Mouse (Mus musculus): ENCODE results near the gene Ralb.
A peak's percentile ranks its signal among the peaks of the same experiment; 100 is the strongest.

Ralb gene

DNA sequence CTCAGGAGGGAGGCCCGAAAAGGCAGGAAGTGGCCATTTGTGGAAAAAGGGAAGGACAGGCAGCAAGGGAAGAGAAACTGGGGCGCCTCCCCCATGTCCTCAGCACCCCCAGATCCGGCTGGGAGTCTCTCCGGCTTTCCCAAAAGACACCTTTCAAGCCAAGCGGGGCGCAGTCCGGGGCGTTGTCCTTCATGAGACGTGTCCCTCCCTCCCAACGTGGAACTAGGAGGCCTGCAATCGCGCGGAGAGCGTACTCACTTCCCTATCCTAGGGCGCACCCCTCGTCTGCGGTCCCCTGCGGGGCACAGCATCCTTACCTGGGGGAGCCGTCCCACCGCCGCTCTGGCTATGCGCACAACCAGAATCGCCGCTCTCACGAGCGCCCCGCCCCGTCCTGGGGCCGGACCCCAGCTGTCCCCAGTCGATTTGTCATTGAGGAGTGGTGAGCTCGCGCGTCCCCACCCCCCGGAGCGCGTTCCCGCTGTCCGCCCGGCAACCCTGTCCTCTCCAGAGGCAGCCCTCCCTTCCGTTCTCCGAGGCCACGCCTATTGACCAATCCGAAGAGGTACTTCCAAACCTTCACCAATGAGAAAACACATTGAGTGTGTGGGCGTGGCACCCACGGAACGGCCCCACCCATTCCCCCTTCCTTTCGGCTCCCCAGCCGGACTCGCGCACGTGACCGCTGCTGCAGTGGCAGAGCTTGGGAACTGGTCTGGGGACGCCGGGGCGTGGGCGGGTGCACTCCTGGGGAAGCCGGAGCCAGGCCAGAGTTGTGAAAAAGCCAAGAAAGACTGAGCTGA lies at the start of gene Ralb:
Ralb (minus strand) TSS at position 535 of the 803 bp plus-strand sequence.
- peak; percentile 98 for DNase-seq

- no peak for DNase-seq
These were observed 47.1 kb upstream of the Ralb start for GRCm38 (mm10) chr1:119551651-119552050.

DNA sequence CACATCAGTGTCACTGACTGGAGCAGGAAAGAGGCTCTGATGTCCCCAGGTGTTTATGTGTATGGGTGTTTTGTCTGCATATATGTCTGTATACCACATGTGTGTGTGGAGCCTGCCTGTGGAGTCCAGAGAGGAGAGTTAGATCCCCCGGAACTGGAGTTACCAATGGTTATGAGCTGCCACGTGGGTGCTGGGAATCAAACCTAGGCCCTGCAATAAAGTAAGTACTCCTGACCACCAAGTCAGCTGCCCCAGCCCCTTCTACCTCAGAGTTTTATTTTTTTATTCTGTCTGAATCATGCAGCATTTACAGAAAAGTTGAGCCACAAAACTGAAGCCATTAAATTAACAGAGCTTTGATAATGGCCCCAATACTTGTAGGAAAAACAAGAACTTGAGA lies 45.5 kb upstream of the Ralb start:
- no peak for DNase-seq

DNA sequence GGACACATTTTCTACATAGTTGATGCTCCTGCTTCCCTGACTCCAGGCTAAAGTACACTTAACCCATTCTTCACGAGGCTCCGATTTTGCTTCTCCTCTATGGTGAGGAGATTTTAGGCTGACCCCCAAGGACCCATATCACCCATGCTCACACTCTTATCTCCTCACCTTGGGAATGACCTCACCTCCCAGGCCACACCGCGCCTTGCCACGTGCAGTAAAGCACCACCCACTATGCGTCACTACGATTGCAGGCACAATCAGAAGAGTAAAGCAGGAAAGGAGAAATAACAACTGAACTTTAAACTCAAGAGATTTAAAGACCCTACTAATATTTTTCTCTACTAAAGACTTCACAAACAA lies 44.7 kb upstream of the Ralb start:
- no peak for DNase-seq

DNA sequence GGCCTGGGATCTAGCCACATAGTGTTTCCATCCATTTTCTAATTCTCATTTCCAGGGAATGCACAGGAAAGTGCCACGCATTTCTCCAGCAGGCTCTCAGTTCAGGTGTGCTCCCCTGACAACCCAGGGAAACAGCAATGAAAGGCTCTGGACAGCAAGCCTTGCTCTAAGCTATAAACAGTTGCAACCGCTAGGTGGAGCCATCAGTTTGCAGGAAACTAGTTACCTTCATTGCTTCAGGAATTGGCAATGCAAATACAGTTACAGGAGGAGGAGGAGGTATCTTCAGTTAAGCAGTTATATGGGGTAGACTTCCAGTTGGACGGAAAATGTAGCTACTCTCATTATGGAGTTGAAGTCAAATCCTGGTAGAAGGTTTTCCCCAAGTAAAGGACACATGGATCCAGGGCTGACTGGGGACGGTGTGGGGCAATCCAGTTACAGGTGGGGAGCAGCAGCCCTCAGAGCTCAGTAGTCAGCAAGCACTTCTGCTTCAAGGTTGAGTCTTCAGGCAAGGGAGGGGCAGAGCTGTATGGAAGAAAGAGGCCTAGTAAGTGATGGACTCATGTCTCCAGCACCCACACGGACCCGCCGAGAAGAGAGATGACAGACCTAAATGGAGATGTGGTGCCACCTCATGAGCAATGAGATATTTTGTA lies 44.2 kb upstream of the Ralb start:
- peak; percentile 93 for DNase-seq

GRCm38 (mm10) chr1:119546490-119546889 lies 41.9 kb upstream of the Ralb start:
- no peak for DNase-seq

GRCm38 (mm10) chr1:119545671-119546070 lies 41.1 kb upstream of the Ralb start:
- DNase-seq, result no peak

- no peak for DNase-seq
These were observed 40.6 kb upstream of the Ralb start for GRCm38 (mm10) chr1:119545164-119545563.

GRCm38 (mm10) chr1:119544611-119545155 lies 40.1 kb upstream of the Ralb start:
- DNase-seq, result no peak

DNA sequence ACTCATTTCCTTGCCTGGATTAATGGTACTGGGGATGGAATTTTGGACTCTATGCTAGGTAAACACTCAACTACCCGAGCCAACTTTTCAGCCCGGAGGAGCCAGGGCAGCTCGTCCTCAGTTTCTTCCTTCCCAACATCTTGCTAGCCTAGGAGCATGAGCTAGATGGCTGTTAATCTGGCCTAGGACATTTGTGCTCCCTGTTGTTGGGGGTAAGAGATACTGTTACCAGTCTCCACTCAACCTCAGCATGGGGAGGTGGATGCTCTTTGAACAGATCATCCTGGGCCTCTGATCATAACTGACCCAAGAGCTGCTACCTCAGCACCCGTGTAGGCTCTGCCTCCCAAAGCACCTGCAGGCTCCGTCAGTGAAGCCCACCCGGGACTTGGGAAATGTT lies 38.7 kb upstream of the Ralb start:
- no peak for DNase-seq

DNA sequence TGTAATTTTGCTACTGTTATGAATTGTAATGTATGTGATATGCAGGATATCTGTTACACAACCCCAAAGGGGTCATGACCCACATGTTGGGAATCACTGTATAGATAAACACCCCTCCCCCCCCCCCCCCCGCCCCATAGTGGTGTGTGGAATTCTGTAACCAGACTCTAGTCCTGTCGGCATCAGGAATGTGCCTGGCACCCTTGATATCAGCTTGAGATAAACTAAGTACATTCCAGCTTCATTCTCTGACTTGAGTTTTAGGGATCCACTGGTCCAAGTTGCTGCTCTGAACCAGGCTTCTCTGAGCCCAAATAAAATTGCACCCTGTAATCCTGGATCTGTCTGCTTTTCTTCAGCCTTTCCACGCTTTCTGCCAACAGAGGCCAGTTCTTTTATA lies 37.0 kb upstream of the Ralb start:
- no peak for DNase-seq

GRCm38 (mm10) chr1:119540836-119541557 lies 36.4 kb upstream of the Ralb start:
- peak; percentile 70 for DNase-seq

DNA sequence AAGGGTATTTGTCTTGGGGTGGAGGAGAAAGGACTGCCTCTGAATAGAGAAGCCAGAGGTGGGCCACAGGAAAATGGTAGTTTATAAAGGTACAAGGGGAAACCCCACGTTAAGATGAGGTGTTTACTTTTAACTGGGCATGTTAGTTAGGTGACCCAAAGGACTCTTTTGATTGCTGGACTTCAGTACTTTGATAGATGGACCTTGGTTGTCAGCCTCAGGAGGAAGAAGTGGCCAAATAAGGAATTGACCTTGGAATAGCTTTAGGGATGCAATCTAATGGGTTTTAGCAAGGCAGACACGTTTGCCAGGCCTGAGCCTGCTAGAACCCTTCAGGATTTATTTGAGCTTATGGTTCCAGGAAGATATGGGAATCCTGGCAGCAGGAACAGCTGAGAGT lies 34.7 kb upstream of the Ralb start:
- no peak for DNase-seq

- no peak for DNase-seq
These were observed 33.1 kb upstream of the Ralb start for GRCm38 (mm10) chr1:119537651-119538050.

- DNase-seq, result no peak
These were observed 31.5 kb upstream of the Ralb start for GRCm38 (mm10) chr1:119536122-119536521.

DNA sequence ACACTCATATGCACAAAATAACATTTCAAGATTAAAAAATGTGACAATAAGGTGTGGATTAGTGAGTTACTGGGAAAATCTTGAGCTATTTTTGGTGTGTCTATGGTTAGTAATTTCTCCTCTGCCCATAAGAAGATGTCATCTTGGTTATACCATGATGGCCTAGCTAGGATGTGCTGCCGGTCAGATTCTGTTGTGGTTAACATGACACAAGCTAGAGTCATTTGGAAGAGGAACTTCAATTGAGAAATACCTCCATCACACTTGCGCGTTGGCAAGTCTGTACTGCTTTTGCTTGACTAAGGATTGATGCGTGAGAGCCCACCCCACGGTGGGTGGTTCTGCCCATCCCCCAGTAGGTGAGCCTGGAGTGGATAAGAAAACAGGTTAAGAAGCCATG lies 29.7 kb upstream of the Ralb start:
- no peak for DNase-seq

DNA sequence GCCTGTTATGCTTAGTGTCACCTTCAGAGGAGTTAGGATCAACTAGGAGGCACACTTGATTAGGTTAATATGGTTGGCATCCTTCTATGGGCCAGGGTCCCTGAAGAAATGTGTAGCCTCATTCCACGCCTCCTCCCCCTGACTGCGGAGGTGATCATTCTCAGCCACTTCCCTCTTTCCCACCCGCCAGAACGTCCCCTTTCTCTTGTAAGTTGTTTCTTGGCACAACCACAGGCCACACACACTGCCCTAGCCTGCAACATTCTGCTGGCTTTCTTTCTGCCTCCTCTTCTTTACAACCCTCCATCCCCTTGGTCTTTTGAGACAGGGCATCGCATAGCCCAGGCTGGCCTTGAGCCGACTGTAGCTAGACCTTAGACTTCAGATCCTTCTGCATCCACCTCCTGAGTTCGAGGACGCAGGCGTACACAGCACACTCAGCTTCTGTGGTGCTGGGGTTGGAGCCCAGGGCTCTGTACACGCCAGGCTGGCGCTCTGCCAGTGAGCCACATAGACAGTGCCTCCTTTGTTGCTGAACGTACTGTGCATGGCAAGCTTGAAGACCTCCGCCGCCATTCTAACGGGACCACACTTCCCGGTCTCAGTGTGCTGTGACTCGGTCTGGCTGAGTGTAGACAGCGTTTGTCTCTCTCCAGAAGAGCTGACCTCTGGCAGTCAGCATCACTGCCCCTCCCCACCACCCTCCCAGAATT lies 28.7 kb upstream of the Ralb start:
- no peak for DNase-seq

DNA sequence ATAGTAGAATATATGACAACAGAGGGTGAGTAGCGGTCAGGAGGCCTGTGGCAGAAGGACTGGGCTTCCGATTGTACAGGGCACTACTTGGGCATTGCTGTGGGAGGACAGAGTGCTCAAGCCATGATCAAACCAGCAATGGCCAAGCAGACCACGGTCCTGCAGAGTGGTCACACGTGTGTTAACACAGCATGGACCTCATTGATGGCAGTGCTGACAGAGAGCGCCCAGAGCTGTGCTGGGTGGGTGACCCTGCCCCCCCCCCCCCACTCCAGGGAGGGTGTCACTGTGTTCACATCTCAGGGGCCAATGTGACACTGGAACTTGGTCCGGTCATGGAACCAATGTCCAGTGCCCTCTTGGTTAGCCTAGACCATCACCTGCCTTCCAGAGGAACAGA lies 27.6 kb upstream of the Ralb start:
- no peak for DNase-seq

- DNase-seq, result no peak
These were observed 26.3 kb upstream of the Ralb start for GRCm38 (mm10) chr1:119530941-119531340.

GRCm38 (mm10) chr1:119525689-119526591 lies 21.3 kb upstream of the Ralb start, which contains the start of gene Tmem185b:
Tmem185b (plus strand) TSS chr1:119526160.
- peak; percentile 97 for DNase-seq

DNA sequence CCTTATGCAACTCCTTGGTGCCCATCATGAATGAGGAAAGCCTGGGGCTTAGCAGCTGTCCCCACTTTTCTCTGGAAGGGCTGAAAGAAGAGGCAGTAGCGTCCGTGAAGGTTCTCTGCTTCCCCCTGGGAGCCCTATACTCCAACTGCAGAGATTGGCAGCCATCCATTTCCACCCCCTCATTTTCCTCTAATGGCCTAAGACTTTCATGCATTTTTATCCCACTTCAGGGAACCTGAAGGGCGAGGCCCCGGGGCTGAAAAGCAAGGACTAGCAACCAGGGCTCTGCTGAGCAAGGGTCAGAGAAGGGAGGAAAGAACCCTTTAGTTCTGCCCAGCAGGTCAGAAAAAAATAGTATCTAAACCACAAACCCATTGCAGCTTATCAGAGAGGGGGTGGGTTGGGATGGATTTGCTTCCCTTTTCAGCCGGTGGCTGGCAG lies 20.4 kb upstream of the Ralb start:
- DNase-seq, result peak; percentile 76

GRCm38 (mm10) chr1:119523826-119524225 lies 19.2 kb upstream of the Ralb start:
- no peak for DNase-seq

All from kidney, postnatal 10 days (tissue).